Mouse (Mus musculus): ENCODE measurements around the gene Hoxd11.
A peak's percentile ranks its signal among the peaks of the same experiment; 100 is the strongest.

- TF ChIP-seq CTCF (conservative IDR thresholded peaks at IDR 0.05; ENCODE audit: insufficient read depth, insufficient read length, low read depth, low read length), result no peak; the same call in 1 of the 2 replicates
- peak; percentile 91 for TF ChIP-seq POLR2A (IDR thresholded peaks at IDR 0.05; ENCODE audit: low read depth, low read length)
Measured at GRCm38 (mm10) chr2:74691022-74691951, 11.9 kb downstream of the Hoxd11 start, which contains the start of gene Hoxd10.
